Mouse (Mus musculus) cerebellum, adult 11 months (tissue): ENCODE measurements around the gene Adat1.
"Not testable (repeated sequence)": the region's sequence is repeated elsewhere in the genome, so short reads cannot be mapped to it uniquely, and the experiment has no call there.

Experiments
- DNase-seq: peaks from one replicate; pipeline ENCODE4 v3.0.0; 2022

Gene Adat1

GRCm38 (mm10) chr8:111938076-111938985 lies 53.8 kb downstream of the Adat1 start:
- not testable (repeated sequence) for DNase-seq

- no peak for DNase-seq
Observed at GRCm38 (mm10) chr8:111937184-111937583, 54.9 kb downstream of the Adat1 start.

GRCm38 (mm10) chr8:111934201-111934600 lies 57.9 kb downstream of the Adat1 start:
- DNase-seq, result no peak

GRCm38 (mm10) chr8:111933348-111934076 lies 58.6 kb downstream of the Adat1 start, which contains the start of gene Tmem231:
Gene Tmem231, minus strand, starts transcription at chr8:111933881.
- DNase-seq, result peak; percentile 87

- peak; percentile 54 for DNase-seq
Observed at GRCm38 (mm10) chr8:111932580-111933336, 59.3 kb downstream of the Adat1 start.

GRCm38 (mm10) chr8:111931721-111932120 lies 60.4 kb downstream of the Adat1 start:
- no peak for DNase-seq

GRCm38 (mm10) chr8:111929648-111930344 lies 62.3 kb downstream of the Adat1 start:
- DNase-seq, result no peak

GRCm38 (mm10) chr8:111924976-111925375 lies 67.1 kb downstream of the Adat1 start:
- no peak for DNase-seq

GRCm38 (mm10) chr8:111923383-111923804 lies 68.7 kb downstream of the Adat1 start:
- peak; percentile 74 for DNase-seq

- no peak for DNase-seq
Observed at GRCm38 (mm10) chr8:111920971-111921370, 71.1 kb downstream of the Adat1 start.

GRCm38 (mm10) chr8:111919663-111920062 lies 72.4 kb downstream of the Adat1 start:
- DNase-seq, result no peak
